Mouse (Mus musculus): ENCODE data around the gene Cpm.
"Not testable (repeated sequence)": the region's sequence is repeated elsewhere in the genome, so short reads cannot be mapped to it uniquely, and the experiment has no call there.

The Cpm gene

DNA sequence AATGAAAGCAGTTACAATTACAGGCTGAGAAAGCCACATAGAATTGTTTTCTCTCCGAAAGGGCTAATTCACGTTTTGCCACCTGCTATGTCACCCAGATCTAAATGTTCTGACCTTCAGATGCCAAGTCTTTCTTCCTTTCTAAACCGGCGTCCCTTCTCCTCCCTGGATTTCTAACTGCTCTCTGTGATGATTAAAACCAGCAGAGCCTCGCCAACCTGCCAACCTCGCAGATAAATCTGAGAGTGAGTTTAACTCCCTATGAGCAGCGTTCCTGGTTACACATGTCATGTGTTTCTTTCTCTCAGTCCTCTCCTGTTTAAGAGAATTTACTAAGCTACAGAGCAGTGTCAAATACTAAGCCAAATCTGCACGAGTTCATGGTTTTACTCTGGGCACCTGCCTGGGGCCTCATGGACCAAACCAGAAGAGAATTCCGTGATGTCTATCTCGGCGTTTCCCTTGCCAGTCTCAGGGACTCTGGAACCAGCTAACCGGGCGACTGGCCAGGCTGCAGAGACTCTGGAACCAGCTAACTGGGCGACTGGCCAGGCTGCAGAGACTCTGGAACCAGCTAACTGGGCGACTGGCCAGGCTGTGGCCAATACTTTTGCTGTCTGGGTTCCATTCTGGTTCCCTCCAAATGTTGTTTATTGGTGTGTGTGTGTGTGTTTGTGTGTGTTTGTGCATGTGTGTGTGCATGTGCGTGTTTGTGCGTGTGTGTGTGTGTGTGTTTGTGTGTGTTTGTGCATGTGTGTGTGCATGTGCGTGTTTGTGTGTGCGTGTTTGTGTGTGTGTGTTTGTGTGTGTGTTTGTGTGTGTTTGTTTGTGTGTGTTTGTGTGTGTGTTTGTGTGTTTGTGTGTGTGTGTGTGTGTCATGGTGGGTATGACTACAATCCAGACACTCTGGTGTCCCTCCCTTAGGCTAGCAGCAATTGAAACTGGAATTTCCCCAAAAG lies 89.1 kb downstream of the Cpm start:
- in situ Hi-C loops (cut with MseI, MboI) = no loop called here

DNA sequence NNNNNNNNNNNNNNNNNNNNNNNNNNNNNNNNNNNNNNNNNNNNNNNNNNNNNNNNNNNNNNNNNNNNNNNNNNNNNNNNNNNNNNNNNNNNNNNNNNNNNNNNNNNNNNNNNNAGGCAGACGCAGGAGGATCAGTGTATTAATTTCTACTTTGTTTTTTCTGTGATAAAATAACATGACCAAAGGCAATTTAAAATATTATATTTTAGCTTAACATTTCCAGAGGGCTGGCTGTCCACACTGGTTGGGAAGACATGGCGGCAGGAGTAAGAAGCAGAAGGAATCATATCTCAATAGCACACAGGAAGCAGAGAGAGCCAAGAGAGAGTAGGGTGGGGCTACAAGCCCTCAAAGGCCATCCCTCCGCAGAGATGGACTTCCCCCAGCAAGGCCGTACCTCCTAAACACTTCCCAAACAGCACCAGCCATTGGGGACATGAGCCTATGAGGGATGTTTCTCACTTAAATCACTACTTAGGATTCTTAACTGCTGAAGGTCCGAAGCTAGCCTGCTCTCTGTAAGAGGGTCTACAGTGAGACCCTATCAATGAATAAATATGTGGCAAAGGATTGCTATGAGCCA lies 94.9 kb downstream of the Cpm start:
- in situ Hi-C loops (cut with MseI, MboI) = no loop called here

DNA sequence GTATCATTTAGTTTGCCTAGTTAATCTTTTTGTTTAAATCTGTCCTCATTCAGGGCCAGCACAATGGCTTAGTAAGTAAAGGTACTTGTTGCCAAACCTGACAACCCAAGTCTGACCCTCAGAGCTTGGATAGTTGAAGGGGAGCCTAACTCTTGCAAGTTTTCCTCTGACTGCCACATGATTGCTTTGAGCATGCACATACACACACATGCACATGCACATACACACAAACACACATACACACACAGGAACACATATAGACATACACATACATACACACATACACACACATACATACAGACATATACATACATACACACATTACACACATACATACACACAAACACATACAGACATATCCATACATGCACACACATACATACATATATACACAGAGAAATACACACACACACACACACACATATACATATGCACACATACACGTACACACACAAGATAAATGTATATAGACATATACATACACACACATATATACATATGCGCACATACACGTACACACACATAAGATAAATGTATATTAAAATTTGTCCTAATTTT lies 95.6 kb downstream of the Cpm start:
- in situ Hi-C loops (cut with MseI, MboI) = no loop called here

DNA sequence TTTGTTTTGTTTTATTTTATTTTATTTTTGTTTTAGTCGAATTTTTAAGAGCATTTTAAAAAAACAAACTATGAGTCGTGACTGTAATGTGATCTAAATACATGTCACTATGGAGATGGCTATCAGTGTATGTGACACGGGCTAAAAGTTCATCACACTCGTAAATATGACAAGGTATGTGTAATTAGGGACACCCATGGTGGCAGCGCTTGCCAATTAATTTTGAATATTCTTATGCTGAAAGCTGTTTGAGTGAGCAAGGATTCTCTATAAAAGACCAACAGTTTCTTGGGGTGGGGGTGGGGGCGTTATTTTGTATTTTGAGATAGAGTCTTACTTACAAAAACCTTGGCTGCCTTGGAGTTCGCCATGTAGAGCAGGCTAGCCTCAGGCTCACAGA lies 96.4 kb downstream of the Cpm start:
- in situ Hi-C loops (cut with MseI, MboI) = no loop called here

DNA sequence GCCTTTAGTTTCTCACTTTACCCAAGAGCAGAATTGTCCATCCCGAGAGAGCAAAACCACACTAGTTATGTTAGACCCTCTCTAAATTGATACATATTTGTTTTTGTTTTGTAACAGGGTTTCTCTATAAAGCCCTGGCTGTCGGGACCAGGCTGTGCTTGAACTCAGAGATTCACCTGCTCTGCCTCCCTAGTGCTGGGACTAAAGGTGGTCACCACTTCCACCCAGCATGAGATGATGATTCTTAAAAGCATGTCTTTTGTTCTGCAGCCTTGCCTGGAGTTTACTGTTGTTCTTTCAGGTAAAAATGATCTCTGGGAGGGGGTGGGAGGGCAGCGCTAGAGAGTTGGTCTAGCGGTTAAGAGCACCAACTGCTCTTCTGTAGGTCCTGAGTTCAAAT lies 97.0 kb downstream of the Cpm start:
- in situ Hi-C loops (cut with MseI, MboI) = no loop called here

DNA sequence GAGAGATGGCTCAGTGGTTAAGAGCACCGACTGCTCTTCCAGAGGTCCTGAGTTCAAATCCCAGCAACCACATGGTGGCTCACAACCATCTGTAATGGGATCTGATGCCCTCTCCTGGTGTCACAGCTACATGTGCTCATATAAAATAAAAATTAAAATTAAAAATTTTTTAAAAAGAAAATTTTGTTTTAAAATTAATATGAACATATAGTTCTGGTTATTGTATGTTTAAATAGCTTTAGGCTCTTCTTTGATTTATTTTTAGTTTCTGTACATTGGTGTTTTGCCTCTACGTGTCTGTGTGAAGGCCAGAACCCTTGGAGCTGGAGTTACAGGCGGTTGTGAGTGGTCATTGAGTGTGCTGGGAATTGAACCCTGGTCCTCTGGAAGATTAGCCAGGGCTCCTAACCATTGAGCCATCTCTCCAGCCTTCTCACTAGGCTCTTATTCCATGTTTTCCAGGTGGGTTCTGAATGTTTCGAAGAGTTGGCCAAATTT lies 97.6 kb downstream of the Cpm start:
- in situ Hi-C loops (cut with MseI, MboI) = no loop called here

DNA sequence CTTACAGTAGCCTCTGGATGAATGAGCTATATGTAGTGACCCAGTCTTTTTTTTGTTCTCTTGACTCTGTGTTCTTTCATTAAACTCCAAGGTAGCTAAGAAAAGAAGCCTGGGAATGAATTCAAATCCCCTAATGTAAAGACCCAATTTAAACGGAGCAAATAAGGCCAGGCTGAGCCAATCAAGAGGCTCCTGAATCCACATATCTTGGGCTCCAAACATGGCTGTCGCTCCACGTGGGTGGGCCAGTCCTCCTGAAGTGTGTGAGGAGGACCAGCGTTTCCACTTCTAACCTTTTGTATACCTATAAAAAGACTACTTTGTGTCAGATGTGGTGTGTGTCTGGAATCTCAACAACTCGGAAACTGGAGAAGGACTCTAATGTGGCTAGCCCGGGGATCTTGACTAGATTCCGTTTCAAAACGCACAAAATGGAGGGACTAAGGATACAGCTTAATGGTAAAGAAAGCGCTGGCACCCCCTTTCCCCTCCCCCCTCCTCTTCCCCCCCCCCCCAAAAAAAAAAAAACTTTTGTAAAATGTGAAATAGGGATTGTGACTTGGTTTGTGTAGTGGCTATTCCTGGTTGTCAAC lies 98.3 kb downstream of the Cpm start:
- in situ Hi-C loops (cut with MseI, MboI) = no loop called here

DNA sequence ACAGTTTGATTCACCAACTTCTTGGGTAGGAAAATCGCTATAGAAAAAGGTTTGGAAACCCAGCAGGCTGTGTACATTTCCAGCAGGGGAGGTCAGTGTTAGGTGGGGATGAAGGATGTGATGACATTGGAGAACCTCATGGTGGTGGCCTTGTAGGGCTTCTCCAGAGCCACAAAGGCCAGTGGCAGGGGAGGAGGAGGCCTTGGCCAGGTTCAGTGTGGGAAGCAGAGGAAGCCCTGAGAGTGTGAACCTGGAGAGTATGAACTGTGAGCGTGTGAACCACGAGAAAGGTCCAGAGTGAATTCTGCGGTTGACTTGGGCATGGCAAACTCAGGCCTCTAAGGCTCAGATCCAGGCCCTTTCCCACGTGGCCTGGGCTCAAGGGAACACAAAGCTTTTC lies 99.3 kb downstream of the Cpm start:
- in situ Hi-C loops (cut with MseI, MboI) = no loop called here

DNA sequence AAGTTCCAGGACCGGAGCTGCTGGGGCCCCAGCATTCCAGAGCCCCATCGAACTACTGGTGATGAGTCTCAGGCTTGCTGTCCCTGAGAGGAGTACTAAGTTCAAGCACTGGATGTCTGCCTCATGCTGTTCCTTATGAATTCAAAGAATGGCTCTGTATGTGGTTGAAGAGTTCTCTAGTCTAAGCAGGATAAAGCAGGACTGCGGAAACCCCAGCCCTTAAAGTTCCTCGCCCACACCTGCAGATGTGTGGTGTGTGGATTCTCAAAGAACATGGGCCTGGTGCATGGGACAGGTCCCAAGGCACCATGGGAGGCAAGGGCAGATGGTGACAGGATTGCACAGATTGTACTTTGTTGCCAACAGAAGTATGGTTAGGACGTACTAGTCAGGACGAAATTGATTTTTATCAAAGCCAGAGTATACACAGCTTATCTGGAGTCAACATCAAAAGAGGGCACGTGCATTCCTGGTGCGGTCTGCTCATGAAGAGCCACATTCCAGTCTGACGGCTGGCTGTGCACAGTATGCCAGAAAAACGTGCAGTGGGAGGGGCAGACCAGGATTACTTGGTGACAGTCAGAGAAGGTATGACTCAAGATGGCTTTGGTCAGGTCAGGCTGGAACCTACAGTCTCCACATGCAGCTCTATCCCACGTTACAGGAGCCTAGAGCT lies 100.0 kb downstream of the Cpm start:
- in situ Hi-C loops (cut with MseI, MboI) = no loop called here

DNA sequence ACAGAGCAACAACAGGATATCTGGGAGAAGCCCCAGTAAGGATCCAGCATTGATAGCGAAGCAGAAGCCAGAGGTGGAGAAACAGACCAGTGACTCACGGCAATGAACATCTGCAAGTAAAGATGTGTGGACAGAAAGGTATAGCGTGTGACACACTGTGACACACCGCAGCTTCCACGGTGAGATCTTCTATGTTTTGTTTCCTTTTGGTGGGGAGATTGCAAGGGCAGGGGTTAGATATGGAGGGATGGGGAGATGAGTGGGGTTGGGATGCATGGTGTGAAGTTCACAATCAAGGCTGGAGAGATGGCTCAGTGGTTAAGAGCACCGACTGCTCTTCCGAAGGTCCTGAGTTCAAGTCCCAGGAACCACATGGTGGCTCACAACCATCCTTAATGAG lies 100.8 kb downstream of the Cpm start:
- in situ Hi-C loops (cut with MseI, MboI) = no loop called here

DNA sequence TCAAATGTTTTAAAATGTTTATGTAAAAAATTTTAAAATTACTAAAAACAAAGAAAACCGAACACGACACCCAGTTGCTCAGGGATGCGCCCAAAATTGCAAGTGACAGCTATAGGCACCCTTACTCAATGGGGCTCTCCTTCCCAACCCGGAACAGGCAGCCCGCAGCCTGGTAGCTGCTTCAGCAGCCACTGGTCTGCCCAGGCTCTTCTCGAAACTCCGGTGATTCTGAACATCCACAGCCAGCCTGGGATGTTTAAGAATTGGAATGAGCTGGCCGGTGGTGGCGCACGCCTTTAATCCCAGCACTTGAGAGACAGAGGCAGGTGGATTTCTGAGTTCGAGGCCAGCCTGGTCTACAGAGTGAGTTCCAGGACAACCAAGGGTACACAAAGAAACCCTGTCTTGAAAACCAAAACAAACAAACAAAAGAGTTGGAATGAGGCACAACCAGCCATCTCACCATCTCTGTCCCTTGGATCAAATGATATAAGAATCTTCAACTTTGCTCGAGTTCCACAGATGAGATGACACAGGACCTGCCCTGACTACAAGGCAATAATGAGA lies 101.4 kb downstream of the Cpm start:
- in situ Hi-C loops (cut with MseI, MboI) = no loop called here

DNA sequence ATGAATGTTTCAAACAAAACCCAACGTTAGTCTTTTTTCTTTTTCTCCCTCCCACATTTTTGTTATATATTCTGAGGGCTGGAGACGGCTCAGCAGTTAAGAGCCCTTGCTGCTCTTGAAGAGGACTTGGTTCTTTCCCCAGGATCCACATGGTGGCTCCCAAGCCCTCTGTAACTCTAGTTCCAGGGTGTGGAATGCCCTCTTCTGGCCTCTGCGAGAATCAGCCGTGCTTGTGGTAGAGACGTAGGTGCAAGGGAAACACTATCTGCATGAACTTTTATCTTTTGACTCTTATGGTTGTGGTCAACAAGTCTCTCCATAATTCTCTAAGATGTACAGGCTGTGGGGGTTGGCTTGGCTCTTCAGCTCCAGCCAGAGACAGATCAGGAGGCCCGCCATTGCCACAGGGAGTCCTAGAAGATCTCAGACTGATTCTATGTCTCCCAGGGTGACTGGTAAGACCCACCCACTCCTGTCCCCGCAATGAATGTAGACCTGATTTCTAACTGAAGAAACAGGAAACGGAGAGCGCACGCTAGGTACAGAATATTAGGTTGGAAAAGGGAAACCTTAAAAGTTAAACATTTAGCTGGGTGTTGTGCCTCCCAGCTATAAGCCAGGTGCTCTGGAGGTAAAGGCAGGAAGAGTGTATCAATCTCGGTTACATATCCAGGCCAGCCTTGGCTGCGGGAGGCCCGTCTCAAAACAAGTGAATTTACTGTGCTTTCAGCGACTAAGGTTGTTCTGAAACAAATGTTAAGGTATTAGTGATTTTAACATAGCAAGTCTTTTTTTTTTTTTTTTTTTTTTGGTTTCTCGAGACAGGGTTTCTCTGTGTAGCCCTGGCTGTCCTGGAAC lies 102.2 kb downstream of the Cpm start:
- in situ Hi-C loops (cut with MseI, MboI) = no loop called here

DNA sequence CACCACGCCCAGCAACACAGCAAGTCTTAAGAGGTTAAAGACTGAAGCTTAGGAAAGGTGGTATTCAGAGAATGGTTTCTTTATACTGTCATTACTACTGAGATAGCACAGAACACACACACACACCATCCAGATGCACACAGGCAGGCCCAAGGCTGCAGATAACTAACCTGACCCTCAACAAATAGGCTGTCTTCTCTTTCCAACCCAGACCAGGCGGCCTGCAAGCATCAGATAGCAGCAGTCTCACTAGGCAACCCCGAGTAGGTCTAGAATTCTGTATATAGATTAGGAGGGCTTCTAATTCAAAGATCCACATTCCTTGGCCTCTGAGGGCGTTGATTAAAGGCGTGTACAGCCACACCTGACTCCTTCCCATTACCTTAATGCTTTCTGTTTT lies 102.9 kb downstream of the Cpm start:
- in situ Hi-C loops (cut with MseI, MboI) = no loop called here

DNA sequence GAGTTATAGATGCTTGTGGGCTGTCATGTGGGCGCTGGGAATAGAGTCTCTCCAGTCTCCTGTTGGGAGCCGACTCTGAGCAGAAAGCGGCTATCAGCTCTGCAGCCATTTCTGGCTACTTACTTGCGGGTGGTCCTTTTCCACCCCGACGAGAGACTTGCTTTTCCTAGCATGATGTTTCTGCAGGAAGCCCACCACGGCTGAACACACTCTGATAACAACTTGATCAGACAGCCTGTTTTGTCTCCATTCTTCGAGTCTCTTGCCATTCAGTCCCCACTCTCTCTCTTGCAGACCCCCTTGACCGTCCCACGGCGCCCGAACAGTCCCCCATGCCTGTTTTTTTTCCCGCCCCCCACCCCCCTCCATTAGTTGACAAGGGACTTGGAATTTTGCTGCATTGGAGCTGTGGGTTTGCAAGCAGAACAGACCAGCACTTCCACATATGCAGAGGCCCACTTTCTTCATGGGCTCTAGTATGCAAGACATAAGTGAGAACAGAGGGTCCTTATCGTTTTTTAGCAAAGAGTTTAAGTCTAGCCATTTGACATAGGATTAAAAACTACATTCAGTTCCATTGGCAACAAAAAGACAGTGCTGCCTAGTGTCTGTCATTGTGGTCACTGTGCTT lies 103.8 kb downstream of the Cpm start:
- in situ Hi-C loops (cut with MseI, MboI) = no loop called here

DNA sequence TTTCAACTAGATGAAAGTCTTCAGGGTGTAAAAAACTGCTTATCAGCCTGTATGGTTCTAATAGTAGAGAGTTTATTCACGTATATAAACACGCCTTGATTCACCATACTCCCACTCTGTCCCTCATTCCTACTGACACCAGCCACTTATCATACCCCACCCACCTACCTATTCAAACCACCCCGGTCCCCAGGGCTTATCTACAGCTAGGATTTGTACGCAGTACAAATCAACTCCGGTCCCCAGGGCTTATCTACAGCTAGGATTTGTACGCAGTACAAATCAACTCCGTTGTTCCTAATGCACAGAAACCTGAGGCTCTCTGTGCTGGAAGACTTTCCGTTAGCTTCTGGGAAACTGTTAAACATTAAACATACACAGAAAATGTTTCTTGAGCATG lies 104.3 kb downstream of the Cpm start:
- in situ Hi-C loops (cut with MseI, MboI) = not testable (repeated sequence)

DNA sequence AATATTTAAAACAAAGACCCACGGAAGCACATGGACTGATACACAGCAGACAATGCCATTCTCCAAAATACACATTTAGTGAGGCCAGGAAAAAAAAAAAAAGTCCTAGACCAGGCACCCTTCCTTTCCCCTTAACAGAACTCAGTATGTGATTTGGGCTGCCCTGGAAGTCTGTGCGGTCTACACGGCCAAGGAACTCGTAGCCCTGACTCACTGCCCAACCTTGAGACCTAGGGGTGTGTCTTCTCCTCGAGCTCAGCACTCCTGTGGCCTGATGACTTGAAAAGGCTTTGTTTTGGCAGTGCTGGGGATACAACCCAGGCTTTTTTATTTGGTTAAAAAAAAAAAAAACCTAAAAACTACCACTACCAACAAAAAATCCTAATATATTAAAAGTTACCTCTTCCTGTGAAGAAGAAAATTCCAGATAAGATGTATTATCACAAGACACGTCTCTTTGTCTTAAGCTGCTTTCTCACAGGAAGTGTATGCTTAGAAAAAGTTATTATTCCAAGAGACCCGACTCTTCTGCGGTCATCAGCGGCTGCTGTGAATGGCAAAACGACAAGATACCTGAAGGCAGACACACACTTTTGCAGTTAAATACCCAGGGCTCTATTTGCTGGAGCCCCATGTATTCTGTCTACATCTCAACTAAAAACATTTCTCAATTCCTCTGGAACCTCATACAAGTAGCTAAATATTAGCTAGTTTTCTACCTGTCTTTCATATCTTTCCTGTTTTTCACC lies 105.0 kb downstream of the Cpm start:
- in situ Hi-C loops (cut with MseI, MboI) = not testable (repeated sequence)

DNA sequence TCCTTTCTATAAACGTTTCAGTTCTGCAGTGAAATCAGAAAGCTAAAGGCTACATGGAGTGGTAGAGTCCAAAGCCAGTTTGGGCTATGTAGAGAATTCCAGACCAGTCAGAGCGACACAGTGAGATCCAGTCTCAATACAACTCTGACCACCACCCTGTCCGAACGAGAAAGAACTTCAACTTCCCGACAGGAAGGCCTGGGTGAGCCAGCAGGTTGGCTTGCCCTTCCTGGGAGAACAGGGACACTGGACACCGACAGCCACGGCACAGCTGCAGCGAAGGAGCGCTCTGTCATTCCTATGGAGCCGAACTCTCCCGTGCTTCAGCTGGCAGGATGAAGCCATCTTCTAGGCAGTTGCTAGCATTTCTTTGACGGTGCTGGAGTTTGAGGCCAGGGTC lies 106.1 kb downstream of the Cpm start:
- in situ Hi-C loops (cut with MseI, MboI) = not testable (repeated sequence)

DNA sequence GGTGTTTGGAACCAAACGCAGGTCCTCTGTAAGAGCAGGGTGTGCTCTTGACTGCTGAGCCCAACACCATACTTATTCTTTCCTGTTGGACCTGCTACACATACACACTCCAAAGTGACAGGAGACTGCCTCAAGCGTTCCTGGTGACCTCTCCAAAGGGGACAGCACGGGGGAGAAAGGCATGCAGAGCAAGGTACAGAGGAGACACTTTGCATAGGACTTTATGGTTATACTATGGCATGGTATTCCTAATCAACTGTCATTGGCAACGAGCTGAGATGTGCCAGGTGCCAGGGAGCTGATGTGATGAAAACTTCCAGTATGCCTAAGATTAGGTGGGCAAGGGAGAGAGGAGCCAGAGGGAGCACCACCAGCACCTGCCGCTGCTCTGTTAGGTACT lies 107.3 kb downstream of the Cpm start:
- in situ Hi-C loops (cut with MseI, MboI) = no loop called here
